Mouse (Mus musculus) macrophage (primary cell): ENCODE data around the gene Lrrc8d. TPM values are rescaled to one million over a fixed set of nuclear protein-coding genes. Genes with fewer than 3 reads are reported as not detected.
"Not testable (repeated sequence)": the region's sequence is repeated elsewhere in the genome, so short reads cannot be mapped to it uniquely, and the experiment has no call there.

Source experiments
- H3K27ac ChIP-seq: fragments of 350-480 bp; formaldehyde crosslinking; 2 replicates; pipeline ENCODE4 v1.9.0; 2021
- H3K36me3 ChIP-seq: fragments of 350-480 bp; formaldehyde crosslinking; 2 replicates; pipeline ENCODE4 v1.9.0; 2021; ENCODE audit errors: inconsistent target
- H3K4me3 ChIP-seq: fragments of 350-480 bp; formaldehyde crosslinking; 2 replicates; pipeline ENCODE4 v1.9.0; 2021; ENCODE audit errors: inconsistent target
- H3K79me2 ChIP-seq: fragments of 350-480 bp; formaldehyde crosslinking; 2 replicates; pipeline ENCODE4 v1.9.0; 2021; ENCODE audit errors: inconsistent target
- WGBS: methylation state at CpG from one replicate; pipeline ENCODE4 v1.1.7; 2026; ENCODE audit warnings: inconsistent platforms; ENCODE audit not compliant: missing documents; 5-methylcytosine and 5-hydroxymethylcytosine counted together
- polyA plus RNA-seq: library from polyadenylated mRNA; stranded (reverse); fragments of 250-400 nt; gene quantifications from 3 replicates; pipeline ENCODE4 v1.2.4, GENCODE M21; 2018; ENCODE audit warnings: inconsistent platforms

The Lrrc8d gene
- polyA plus RNA-seq, 1 experiment from 2014 or later: 50.7 TPM

- no peak overlapping the region for H3K4me3 ChIP-seq
- H3K36me3 ChIP-seq: no peaks in the 10 kb centered on the region
- H3K79me2 ChIP-seq: no peaks in the 10 kb centered on the region
- no peak overlapping the region for H3K27ac ChIP-seq
- WGBS: 90% methylated on average over 8 of the region's 8 CpGs
Observed at GRCm38 (mm10) chr5:105847726-105848125, 148.0 kb downstream of the Lrrc8d start.

- Histone ChIP-seq H3K4me3 (no peak overlapping the region), H3K27ac (no peak overlapping the region), H3K36me3 (no peaks in the 10 kb centered on the region), H3K79me2 (no peaks in the 10 kb centered on the region)
- 46% methylated on average over 4 of the region's 4 CpGs for WGBS
Observed at GRCm38 (mm10) chr5:105849222-105849621, 149.5 kb downstream of the Lrrc8d start.

GRCm38 (mm10) chr5:105849643-105850042, 149.9 kb downstream of the Lrrc8d start:
- Histone ChIP-seq H3K36me3 (no peaks in the 10 kb centered on the region), H3K27ac (no peak overlapping the region), H3K4me3 (no peak overlapping the region), H3K79me2 (no peaks in the 10 kb centered on the region)
- WGBS: 24% methylated on average over 3 of the region's 3 CpGs

- H3K27ac ChIP-seq: no peak overlapping the region
- WGBS: 88% methylated on average over 9 of the region's 9 CpGs
- no peaks in the 10 kb centered on the region for H3K36me3 ChIP-seq
- no peaks in the 10 kb centered on the region for H3K79me2 ChIP-seq
- H3K4me3 ChIP-seq: no peak overlapping the region
Observed at GRCm38 (mm10) chr5:105853271-105853670, 153.5 kb downstream of the Lrrc8d start.

- no peak overlapping the region for H3K27ac ChIP-seq
- no peaks in the 10 kb centered on the region for H3K36me3 ChIP-seq
- no peak overlapping the region for H3K4me3 ChIP-seq
- no peaks in the 10 kb centered on the region for H3K79me2 ChIP-seq
- 99% methylated on average over 5 of the region's 5 CpGs for WGBS
Observed at GRCm38 (mm10) chr5:105857486-105857885, 157.7 kb downstream of the Lrrc8d start.

- Histone ChIP-seq H3K36me3 (no peaks in the 10 kb centered on the region), H3K79me2 (no peaks in the 10 kb centered on the region), H3K4me3 (no peak overlapping the region), H3K27ac (no peak overlapping the region)
- WGBS: 93% methylated on average over 8 of the region's 8 CpGs
Observed at GRCm38 (mm10) chr5:105858754-105859694, 159.3 kb downstream of the Lrrc8d start.

GRCm38 (mm10) chr5:105859716-105860460, 160.1 kb downstream of the Lrrc8d start:
- Histone ChIP-seq H3K27ac (no peak overlapping the region), H3K36me3 (no peaks in the 10 kb centered on the region), H3K4me3 (no peak overlapping the region), H3K79me2 (no peaks in the 10 kb centered on the region)
- 82% methylated on average over 11 of the region's 11 CpGs for WGBS

- H3K27ac ChIP-seq: no peak overlapping the region
- no peak overlapping the region for H3K4me3 ChIP-seq
- no peaks in the 10 kb centered on the region for H3K36me3 ChIP-seq
- H3K79me2 ChIP-seq: no peaks in the 10 kb centered on the region
- 95% methylated on average over 10 of the region's 10 CpGs for WGBS
Observed at GRCm38 (mm10) chr5:105860461-105860835, 160.7 kb downstream of the Lrrc8d start.

- no peaks in the 10 kb centered on the region for H3K79me2 ChIP-seq
- H3K36me3 ChIP-seq: no peaks in the 10 kb centered on the region
- H3K27ac ChIP-seq: no peak overlapping the region
- WGBS: 89% methylated on average over 5 of the region's 5 CpGs
- no peak overlapping the region for H3K4me3 ChIP-seq
Observed at GRCm38 (mm10) chr5:105861616-105862015, 161.8 kb downstream of the Lrrc8d start.

GRCm38 (mm10) chr5:105865110-105865628, 165.4 kb downstream of the Lrrc8d start:
- not testable (repeated sequence) for H3K4me3 ChIP-seq, H3K79me2 ChIP-seq, H3K36me3 ChIP-seq, H3K27ac ChIP-seq
- 85% methylated on average over 5 of the region's 5 CpGs for WGBS

GRCm38 (mm10) chr5:105867427-105867826, 167.7 kb downstream of the Lrrc8d start:
- Histone ChIP-seq H3K27ac (no peak overlapping the region), H3K79me2 (no peaks in the 10 kb centered on the region), H3K4me3 (no peak overlapping the region), H3K36me3 (no peaks in the 10 kb centered on the region)
- 71% methylated on average over 4 of the region's 4 CpGs for WGBS

GRCm38 (mm10) chr5:105867841-105868447, 168.2 kb downstream of the Lrrc8d start:
- Histone ChIP-seq H3K36me3 (no peaks in the 10 kb centered on the region), H3K27ac (no peak overlapping the region), H3K79me2 (no peaks in the 10 kb centered on the region), H3K4me3 (no peak overlapping the region)
- WGBS: 73% methylated on average over 16 of the region's 16 CpGs

- no peaks in the 10 kb centered on the region for H3K36me3 ChIP-seq
- no peak overlapping the region for H3K4me3 ChIP-seq
- H3K79me2 ChIP-seq: no peaks in the 10 kb centered on the region
- no peak overlapping the region for H3K27ac ChIP-seq
- 50% methylated on average over 2 of the region's 3 CpGs for WGBS
Observed at GRCm38 (mm10) chr5:105868593-105868992, 168.8 kb downstream of the Lrrc8d start.

- Histone ChIP-seq H3K27ac (no peak overlapping the region), H3K79me2 (no peaks in the 10 kb centered on the region), H3K36me3 (no peaks in the 10 kb centered on the region), H3K4me3 (no peak overlapping the region)
- WGBS: 90% methylated on average over 7 of the region's 7 CpGs
Observed at GRCm38 (mm10) chr5:105869739-105870138, 170.0 kb downstream of the Lrrc8d start.
